Mouse (Mus musculus): ENCODE measurements at regions not wholly inside any gene's neighbourhood (a gene's known extent, or its start where the extent isn't known, plus 50 kb on each side); places are given as distances from the start of the nearest gene placed in this dataset.

DNA sequence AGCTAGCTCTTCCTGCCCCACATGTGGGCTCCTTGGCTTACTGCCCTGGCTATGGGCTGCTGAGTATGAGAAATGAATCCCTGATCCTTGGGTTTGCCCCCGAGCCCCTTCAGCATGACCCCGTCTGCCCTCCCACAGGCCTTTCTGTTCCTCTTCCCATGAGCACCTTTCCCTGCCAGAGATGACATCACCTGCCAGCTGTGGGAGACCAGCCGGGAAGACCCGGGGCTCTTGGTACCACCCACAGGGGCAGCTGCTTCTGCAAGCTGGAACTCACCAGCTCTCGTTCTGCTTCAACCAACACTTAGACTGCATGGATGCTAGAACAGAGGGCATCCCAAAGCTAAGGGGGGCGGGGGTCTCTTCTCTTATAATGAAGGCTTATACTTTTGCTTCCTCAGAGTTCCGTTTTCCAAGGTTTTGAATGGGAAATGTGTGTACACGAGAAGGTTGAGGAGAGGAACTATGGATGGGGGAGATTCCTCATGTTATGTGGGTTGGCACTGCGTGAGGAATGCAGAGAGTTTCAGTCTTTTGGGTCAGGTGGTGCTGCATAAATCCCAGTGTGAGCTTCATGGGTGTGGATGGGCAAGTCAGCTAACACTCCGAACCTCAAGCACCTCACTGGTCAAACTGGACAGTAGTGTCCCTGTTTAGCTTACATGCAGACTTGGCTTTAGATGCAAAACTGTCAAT, 100.2 kb upstream of the Pgrmc2 start:
- H3K9ac ChIP-seq (ENCODE audit: low read depth, poor library complexity, severe bottlenecking) = no peak overlapping the region
- H3K4me3 ChIP-seq (ENCODE audit: low read depth, low read length) = no peak overlapping the region
- TF ChIP-seq CTCF (IDR thresholded peaks at IDR 0.05; ENCODE audit: low read depth, low read length) (no peak), POLR2A (IDR thresholded peaks at IDR 0.05; ENCODE audit: insufficient read depth, low read length) (no peak), EP300 (IDR thresholded peaks at IDR 0.05; ENCODE audit: insufficient read depth, low read depth, low read length) (no peak)
- no peaks in the 10 kb centered on the region for H3K27me3 ChIP-seq (ENCODE audit: control insufficient read depth, insufficient read depth, low read length, poor library complexity, severe bottlenecking)
- no peaks in the 10 kb centered on the region for H3K4me1 ChIP-seq (ENCODE audit: control insufficient read depth, insufficient read depth, low read length)
- H3K36me3 ChIP-seq (ENCODE audit: control insufficient read depth, insufficient read depth, low read length, poor library complexity, severe bottlenecking) = no peaks in the 10 kb centered on the region
- H3K9me3 ChIP-seq (replicated peaks; ENCODE audit: control insufficient read depth, insufficient read depth, low read length, poor library complexity, severe bottlenecking) = no peaks in the 10 kb centered on the region
- H3K27ac ChIP-seq (ENCODE audit: insufficient read depth, low read length) = no peak overlapping the region

DNA sequence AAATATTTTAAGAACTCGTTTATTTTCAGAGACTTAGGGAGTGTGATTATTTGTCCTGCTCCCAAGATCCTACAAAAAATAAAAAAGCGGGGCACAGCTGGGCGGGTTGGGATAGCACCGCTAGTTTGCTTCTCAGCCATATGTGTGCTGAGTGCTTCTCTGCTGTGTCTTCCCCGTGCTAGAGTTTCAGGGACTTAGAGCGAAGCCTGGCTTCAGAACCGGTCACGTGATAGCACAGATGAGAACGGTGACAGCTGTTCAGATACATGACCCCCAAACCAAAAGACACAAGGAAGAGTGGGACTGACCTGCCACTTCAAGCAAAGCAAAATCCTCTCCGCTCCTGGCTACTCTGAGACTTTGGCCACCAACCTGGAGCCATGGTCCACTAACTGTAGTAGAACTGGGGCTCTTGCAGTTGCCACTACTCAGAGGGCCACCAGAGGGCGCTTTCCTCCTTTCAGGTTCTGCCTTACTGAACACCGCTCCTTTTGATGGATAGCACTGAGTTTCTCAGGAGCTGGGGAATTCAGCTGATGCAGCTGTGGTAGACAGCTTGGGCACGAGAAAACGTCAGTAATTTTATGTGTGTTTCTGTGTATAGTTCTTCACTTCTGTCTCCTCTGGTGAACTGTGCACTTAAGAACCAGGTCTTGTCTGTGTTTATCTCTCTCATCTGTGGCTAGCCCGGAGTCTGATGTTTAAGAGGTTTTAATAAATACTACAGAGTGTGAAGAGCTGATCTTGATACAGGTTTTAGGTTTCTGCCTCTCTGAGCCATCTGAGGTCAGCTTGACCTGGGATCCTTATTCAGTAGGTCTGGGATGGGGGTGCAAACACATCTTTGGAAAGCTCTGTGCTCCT, 99.4 kb upstream of the Pgrmc2 start:
- TF ChIP-seq CTCF (IDR thresholded peaks at IDR 0.05; ENCODE audit: low read depth, low read length) = peak; percentile 88
- no peak for TF ChIP-seq POLR2A (IDR thresholded peaks at IDR 0.05; ENCODE audit: insufficient read depth, low read length)
- no peak overlapping the region for H3K27ac ChIP-seq (ENCODE audit: insufficient read depth, low read length)

DNA sequence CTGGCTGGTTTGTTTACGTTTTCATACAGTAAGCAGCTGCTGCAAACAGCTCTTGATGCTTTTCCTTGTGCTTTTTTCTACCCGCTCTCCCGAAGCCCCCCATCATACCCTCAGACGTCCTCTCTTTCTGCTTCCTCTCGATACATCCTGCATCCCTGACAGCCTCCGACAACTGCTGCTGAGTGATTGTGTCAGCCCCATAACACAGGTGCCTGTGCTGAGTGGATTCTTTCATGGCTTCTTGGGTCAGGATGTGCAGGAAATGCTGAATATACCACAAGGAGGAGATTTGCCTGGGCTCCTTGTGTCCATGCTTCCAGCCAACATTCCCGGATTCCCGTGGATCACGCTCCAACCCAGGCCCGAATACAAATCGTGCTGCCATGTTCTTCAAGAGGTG, 98.6 kb upstream of the Pgrmc2 start:
- Histone ChIP-seq H3K4me3 (ENCODE audit: low read depth, low read length) (no peak overlapping the region), H3K27ac (ENCODE audit: insufficient read depth, low read length) (no peak overlapping the region), H3K27me3 (ENCODE audit: control insufficient read depth, insufficient read depth, low read length, poor library complexity, severe bottlenecking) (no peaks in the 10 kb centered on the region), H3K4me1 (ENCODE audit: control insufficient read depth, insufficient read depth, low read length) (no peaks in the 10 kb centered on the region), H3K36me3 (ENCODE audit: control insufficient read depth, insufficient read depth, low read length, poor library complexity, severe bottlenecking) (no peaks in the 10 kb centered on the region), H3K9me3 (replicated peaks; ENCODE audit: control insufficient read depth, insufficient read depth, low read length, poor library complexity, severe bottlenecking) (no peaks in the 10 kb centered on the region), H3K9ac (ENCODE audit: low read depth, poor library complexity, severe bottlenecking) (no peak overlapping the region)
- TF ChIP-seq POLR2A (IDR thresholded peaks at IDR 0.05; ENCODE audit: insufficient read depth, low read length) (no peak), EP300 (IDR thresholded peaks at IDR 0.05; ENCODE audit: insufficient read depth, low read depth, low read length) (no peak), CTCF (IDR thresholded peaks at IDR 0.05; ENCODE audit: low read depth, low read length) (no peak)

More for the DNA sequence above, 99.4 kb upstream of the Pgrmc2 start:
- Histone ChIP-seq H3K9ac (ENCODE audit: low read depth, poor library complexity, severe bottlenecking) (no peak overlapping the region), H3K4me1 (ENCODE audit: control insufficient read depth, insufficient read depth, low read length) (no peaks in the 10 kb centered on the region), H3K36me3 (ENCODE audit: control insufficient read depth, insufficient read depth, low read length, poor library complexity, severe bottlenecking) (no peaks in the 10 kb centered on the region), H3K4me3 (ENCODE audit: low read depth, low read length) (no peak overlapping the region), H3K9me3 (replicated peaks; ENCODE audit: control insufficient read depth, insufficient read depth, low read length, poor library complexity, severe bottlenecking) (no peaks in the 10 kb centered on the region), H3K27me3 (ENCODE audit: control insufficient read depth, insufficient read depth, low read length, poor library complexity, severe bottlenecking) (no peaks in the 10 kb centered on the region)

DNA sequence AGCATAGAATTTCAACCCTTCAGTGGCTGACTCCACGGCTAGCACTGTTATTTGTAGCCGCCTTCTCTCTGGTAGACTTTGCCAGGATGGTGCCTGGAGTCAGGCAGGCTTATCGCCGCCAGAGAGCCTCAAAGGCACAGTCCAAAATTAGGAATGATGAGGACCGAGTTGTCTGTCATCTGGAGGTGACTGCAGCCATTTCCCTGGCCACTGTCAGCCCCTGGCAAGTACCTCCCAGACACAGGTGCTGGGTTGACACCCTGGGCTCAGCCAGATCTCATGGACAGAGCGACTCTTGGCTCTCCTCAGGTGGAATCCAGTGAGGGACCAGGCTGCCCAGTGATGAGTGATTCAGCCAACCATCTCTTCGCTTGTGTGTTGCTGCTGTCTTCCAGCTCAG, 98.1 kb upstream of the Pgrmc2 start:
- Histone ChIP-seq H3K9ac (ENCODE audit: low read depth, poor library complexity, severe bottlenecking) (no peak overlapping the region), H3K4me1 (ENCODE audit: control insufficient read depth, insufficient read depth, low read length) (no peaks in the 10 kb centered on the region), H3K27me3 (ENCODE audit: control insufficient read depth, insufficient read depth, low read length, poor library complexity, severe bottlenecking) (no peaks in the 10 kb centered on the region), H3K9me3 (replicated peaks; ENCODE audit: control insufficient read depth, insufficient read depth, low read length, poor library complexity, severe bottlenecking) (no peaks in the 10 kb centered on the region), H3K27ac (ENCODE audit: insufficient read depth, low read length) (no peak overlapping the region), H3K4me3 (ENCODE audit: low read depth, low read length) (no peak overlapping the region), H3K36me3 (ENCODE audit: control insufficient read depth, insufficient read depth, low read length, poor library complexity, severe bottlenecking) (no peaks in the 10 kb centered on the region)
- TF ChIP-seq CTCF (IDR thresholded peaks at IDR 0.05; ENCODE audit: low read depth, low read length) (no peak), EP300 (IDR thresholded peaks at IDR 0.05; ENCODE audit: insufficient read depth, low read depth, low read length) (no peak), POLR2A (IDR thresholded peaks at IDR 0.05; ENCODE audit: insufficient read depth, low read length) (no peak)

DNA sequence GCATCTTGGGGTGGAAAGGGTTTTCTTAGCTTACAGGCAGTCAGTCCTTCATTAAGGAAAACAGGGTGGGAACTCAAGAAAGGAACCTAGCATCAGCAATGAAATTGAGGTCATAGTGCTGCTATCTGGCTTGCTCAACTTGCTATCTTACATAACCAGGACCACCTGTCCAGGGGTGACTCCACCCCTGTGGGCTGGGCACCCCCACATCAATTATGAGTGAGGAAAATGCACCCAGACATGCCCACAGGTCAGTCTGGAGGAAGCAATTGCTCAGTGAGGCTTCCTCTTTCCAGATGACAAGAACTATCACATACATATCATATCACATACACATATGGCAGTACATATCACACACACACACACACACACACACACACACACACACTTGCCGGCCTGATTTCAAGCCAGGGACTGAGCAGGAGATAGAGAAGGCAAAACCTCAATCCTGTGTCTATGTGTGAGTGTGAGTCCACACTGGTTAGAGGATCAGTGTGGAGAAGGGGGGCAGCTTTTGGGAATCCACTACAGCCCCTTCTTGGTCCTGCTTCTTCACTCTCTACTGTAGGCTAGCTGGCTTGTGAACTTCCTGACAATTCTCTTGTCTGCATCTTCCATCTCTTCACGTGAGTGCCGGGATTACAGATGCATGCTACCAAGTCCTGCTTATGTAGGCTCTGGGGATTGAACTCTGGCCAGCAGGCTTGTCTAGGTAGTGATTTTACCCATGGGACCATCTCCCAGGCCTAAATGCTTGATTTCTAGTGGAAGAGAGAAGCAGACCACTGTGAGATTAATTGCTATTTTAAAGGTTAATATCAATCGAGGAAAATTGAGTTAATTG, 96.4 kb upstream of the Pgrmc2 start:
- Histone ChIP-seq H3K4me1 (ENCODE audit: control insufficient read depth, insufficient read depth, low read length) (no peaks in the 10 kb centered on the region), H3K36me3 (ENCODE audit: control insufficient read depth, insufficient read depth, low read length, poor library complexity, severe bottlenecking) (no peaks in the 10 kb centered on the region), H3K27me3 (ENCODE audit: control insufficient read depth, insufficient read depth, low read length, poor library complexity, severe bottlenecking) (no peaks in the 10 kb centered on the region), H3K4me3 (ENCODE audit: low read depth, low read length) (no peak overlapping the region), H3K9ac (ENCODE audit: low read depth, poor library complexity, severe bottlenecking) (no peak overlapping the region), H3K9me3 (replicated peaks; ENCODE audit: control insufficient read depth, insufficient read depth, low read length, poor library complexity, severe bottlenecking) (no peaks in the 10 kb centered on the region), H3K27ac (ENCODE audit: insufficient read depth, low read length) (no peak overlapping the region)
- TF ChIP-seq EP300 (IDR thresholded peaks at IDR 0.05; ENCODE audit: insufficient read depth, low read depth, low read length) (no peak), POLR2A (IDR thresholded peaks at IDR 0.05; ENCODE audit: insufficient read depth, low read length) (no peak), CTCF (IDR thresholded peaks at IDR 0.05; ENCODE audit: low read depth, low read length) (no peak)
